Mouse (Mus musculus): ENCODE measurements around the gene Ccnt1.
A peak's percentile ranks its signal among the peaks of the same experiment; 100 is the strongest.
"Not testable (repeated sequence)": the region's sequence is repeated elsewhere in the genome, so short reads cannot be mapped to it uniquely, and the experiment has no call there.

The Ccnt1 gene

GRCm38 (mm10) chr15:98596609-98597008, 25.9 kb upstream of the Ccnt1 start:
- DNase-seq (ENCODE audit: low read depth, low spot score) = no peak

- no peak for DNase-seq (ENCODE audit: low read depth, low spot score)
These were observed 24.3 kb upstream of the Ccnt1 start for GRCm38 (mm10) chr15:98595049-98595448.

GRCm38 (mm10) chr15:98594193-98594592, 23.5 kb upstream of the Ccnt1 start:
- DNase-seq (ENCODE audit: low read depth, low spot score) = peak; percentile 66

GRCm38 (mm10) chr15:98591396-98591795, 20.7 kb upstream of the Ccnt1 start:
- DNase-seq (ENCODE audit: low read depth, low spot score) = no peak

GRCm38 (mm10) chr15:98589640-98590336, 19.1 kb upstream of the Ccnt1 start:
- DNase-seq (ENCODE audit: low read depth, low spot score) = no peak

GRCm38 (mm10) chr15:98587751-98588150, 17.0 kb upstream of the Ccnt1 start:
- DNase-seq (ENCODE audit: low read depth, low spot score) = no peak

- DNase-seq (ENCODE audit: low read depth, low spot score) = not testable (repeated sequence)
These were observed 15.4 kb upstream of the Ccnt1 start for GRCm38 (mm10) chr15:98586141-98586540.

GRCm38 (mm10) chr15:98585421-98585820, 14.7 kb upstream of the Ccnt1 start:
- no peak for DNase-seq (ENCODE audit: low read depth, low spot score)

GRCm38 (mm10) chr15:98582996-98583395, 12.3 kb upstream of the Ccnt1 start:
- DNase-seq (ENCODE audit: low read depth, low spot score) = no peak

- DNase-seq (ENCODE audit: low read depth, low spot score) = no peak
These were observed 11.7 kb upstream of the Ccnt1 start for GRCm38 (mm10) chr15:98582410-98582809.

GRCm38 (mm10) chr15:98579795-98580464, 9.2 kb upstream of the Ccnt1 start:
- DNase-seq (ENCODE audit: low read depth, low spot score) = peak; percentile 94

- no peak for DNase-seq (ENCODE audit: low read depth, low spot score)
These were observed 8.6 kb upstream of the Ccnt1 start for GRCm38 (mm10) chr15:98579310-98579709.

- DNase-seq (ENCODE audit: low read depth, low spot score) = no peak
These were observed 2.6 kb upstream of the Ccnt1 start for GRCm38 (mm10) chr15:98573293-98573692.

GRCm38 (mm10) chr15:98569795-98570365, 843 bp downstream of the Ccnt1 start:
- DNase-seq (ENCODE audit: low read depth, low spot score) = no peak

GRCm38 (mm10) chr15:98569216-98569615, 1.5 kb downstream of the Ccnt1 start:
- DNase-seq (ENCODE audit: low read depth, low spot score) = no peak

- DNase-seq (ENCODE audit: low read depth, low spot score) = peak; percentile 50
These were observed 2.3 kb downstream of the Ccnt1 start for GRCm38 (mm10) chr15:98568256-98569033.

- peak; percentile 99 for DNase-seq (ENCODE audit: low read depth, low spot score)
These were observed 3.2 kb downstream of the Ccnt1 start for GRCm38 (mm10) chr15:98567278-98568134.

GRCm38 (mm10) chr15:98566973-98567277, 3.8 kb downstream of the Ccnt1 start:
- DNase-seq (ENCODE audit: low read depth, low spot score) = no peak

- no peak for DNase-seq (ENCODE audit: low read depth, low spot score)
These were observed 13.5 kb downstream of the Ccnt1 start for GRCm38 (mm10) chr15:98557186-98557585.

- no peak for DNase-seq (ENCODE audit: low read depth, low spot score)
These were observed 14.8 kb downstream of the Ccnt1 start for GRCm38 (mm10) chr15:98555881-98556280.

GRCm38 (mm10) chr15:98552758-98553157, 18.0 kb downstream of the Ccnt1 start:
- no peak for DNase-seq (ENCODE audit: low read depth, low spot score)
